Mouse (Mus musculus) B cell, adult 2 months (primary cell): ENCODE measurements around the gene Gli3.

Experiments
- DNase-seq, 2 experiments: peaks; one replicate each; pipeline ENCODE4 v3.0.0; 2022

The Gli3 gene

DNA sequence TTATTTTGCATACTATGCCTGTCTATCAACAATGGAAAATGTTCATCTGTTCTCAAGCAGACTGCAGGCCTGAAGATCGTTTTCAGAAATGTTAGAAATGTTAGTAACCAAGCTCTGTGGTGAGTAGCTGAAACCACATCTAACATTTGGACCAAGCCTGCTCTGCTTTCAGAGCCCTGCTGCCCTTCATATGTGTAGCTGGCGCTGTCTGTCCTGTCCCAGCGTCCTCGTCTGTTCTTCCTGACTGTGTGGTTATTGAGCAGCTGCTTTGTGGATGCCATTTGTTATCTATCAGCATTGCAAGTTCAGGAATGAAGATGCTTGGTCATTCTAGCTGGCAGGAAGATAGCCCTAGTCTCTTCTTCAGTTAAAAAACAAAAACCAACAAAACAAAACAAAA lies 35.3 kb downstream of the Gli3 start:
- no peak for DNase-seq

GRCm38 (mm10) chr13:15510925-15511324 lies 47.9 kb downstream of the Gli3 start:
- no peak for DNase-seq

DNA sequence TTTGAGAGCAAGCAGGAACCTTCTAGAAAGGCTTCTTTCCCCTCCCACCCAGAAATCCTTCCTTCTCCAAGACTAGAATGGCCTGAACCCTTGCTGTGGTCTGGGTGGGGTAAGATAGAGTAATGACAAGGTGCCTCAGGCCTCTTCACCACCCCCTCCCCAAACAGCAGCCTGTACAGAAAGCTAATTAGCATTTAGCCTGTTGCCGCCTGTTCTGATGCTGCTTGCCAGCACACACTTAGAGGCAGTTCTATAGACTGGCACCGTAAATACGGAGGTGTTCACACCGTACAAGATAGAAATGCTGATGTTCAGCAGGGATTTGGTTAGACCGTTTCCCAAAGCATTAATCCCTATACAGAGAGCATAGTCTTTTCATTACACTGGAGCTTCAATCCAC lies 50.1 kb downstream of the Gli3 start:
- no peak for DNase-seq

GRCm38 (mm10) chr13:15514082-15514481 lies 51.0 kb downstream of the Gli3 start:
- DNase-seq: no peak

GRCm38 (mm10) chr13:15517048-15517760 lies 54.2 kb downstream of the Gli3 start:
- no peak for DNase-seq

- DNase-seq: no peak
Observed at GRCm38 (mm10) chr13:15520353-15520752, 57.3 kb downstream of the Gli3 start.

- no peak for DNase-seq
Observed at GRCm38 (mm10) chr13:15522153-15522552, 59.1 kb downstream of the Gli3 start.

DNA sequence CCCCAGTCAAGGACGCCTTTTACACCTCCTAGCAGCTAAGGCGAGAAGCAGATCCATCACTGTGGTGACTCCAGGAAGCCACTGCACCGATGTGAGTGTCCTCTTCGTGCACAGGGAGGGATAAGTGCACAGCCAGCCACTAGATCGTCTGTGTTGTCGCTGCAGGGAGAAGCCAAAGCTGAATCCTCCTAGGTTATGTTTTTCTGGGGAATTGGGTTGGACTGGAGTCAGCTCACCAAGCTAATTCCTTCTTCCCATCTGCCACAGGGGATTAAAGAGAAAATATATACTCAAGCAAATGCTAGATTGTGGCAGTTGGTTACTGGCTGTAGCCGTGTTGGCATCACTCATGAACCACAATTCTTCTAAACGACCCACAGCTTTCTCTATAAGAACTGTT lies 61.2 kb downstream of the Gli3 start:
- no peak for DNase-seq

DNA sequence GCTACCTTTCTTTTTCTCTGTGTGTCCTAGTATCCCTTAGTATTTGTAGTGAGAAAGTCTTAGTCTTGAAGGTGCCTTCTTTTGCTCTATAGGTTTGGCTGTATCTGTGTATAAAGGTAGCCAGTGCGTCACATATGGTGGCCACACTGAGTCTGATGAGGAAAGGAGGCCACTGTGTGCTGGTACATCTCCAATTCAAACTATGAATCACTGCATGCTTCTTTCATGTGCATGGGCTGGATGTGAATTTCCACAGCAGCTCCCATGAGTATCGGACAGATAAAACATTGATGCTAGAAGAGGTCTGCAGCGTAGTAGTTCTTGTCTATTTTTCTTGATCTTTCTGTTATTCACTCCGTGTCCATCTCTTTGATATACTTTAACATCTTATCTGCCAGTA lies 63.7 kb downstream of the Gli3 start:
- no peak for DNase-seq

DNA sequence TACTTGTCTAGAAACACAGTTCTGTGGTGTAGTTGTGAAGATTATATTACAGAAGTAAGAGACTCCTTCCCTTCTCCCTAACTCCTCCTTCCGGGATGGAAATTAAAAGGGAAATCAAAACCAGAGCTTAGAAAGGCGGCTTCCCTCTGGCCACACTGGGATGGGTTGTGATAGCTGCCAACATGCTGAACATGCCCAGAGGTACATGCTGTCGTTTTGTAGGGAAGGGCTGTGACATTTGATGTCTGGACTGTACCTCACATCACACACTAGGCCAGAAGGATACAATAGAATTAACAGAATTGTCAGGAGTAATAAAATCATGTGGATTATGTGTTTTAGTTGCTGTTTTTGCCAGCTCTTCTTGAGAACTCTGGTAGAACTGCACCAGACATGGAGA lies 68.5 kb downstream of the Gli3 start:
- DNase-seq: no peak

DNA sequence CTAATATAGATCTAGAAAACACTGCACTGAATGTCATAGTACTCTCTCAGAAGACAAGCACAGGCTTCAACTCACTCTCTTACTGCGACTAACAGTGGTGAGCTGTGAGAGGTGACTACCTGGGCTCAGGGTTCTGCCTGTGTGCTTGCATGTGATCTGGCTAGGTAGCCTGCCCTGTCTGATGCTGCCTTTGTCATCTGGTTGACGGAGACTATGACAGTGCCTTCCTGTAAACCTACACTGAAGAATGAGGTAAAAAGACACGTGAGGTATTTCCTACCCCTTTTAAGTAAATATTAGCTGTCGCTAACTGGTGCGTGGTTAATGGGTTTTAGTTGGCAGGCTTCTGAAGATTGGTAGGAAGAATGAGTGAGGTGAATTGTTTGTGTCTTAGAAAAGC lies 74.2 kb downstream of the Gli3 start:
- no peak for DNase-seq

GRCm38 (mm10) chr13:15537611-15538010 lies 74.6 kb downstream of the Gli3 start:
- no peak for DNase-seq

DNA sequence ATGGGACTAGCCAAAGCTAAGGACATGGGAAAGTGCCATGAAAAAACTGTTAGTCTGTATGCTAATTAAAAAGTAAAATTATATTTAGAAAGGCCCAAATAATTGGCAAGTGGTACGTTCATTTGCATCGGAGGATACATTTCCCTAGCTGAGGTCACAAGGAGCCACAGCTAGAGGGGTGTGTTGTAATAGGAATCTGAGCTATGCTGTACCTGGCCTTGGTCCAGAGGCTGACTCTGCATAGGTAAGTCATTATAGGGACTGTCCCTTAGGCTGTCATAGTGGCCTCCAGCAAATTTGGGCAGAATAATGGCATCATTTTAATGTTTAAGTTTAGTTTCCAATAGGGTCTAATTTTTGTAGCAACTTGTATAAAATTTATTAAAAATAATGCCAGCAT lies 75.4 kb downstream of the Gli3 start:
- DNase-seq: no peak

DNA sequence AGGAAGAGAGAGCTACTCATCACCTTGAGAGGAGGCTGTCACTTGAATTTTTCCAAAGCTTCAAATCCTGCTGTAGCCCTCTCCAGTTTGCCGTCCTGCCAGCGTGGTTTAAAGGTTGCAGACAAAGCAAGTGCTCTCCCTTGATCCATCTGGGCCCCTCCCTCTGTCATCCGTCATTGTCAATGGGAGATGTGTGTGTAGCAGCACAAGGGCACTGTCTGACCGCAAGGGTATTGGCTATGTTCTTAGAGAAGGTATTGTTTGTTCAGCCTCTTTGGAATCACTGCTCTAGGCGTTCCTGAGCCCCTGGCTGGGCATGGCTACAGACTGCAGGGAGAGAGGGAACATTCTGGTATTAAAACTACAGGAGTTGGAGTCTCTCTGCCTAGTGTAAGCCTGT lies 79.0 kb downstream of the Gli3 start:
- DNase-seq: no peak

DNA sequence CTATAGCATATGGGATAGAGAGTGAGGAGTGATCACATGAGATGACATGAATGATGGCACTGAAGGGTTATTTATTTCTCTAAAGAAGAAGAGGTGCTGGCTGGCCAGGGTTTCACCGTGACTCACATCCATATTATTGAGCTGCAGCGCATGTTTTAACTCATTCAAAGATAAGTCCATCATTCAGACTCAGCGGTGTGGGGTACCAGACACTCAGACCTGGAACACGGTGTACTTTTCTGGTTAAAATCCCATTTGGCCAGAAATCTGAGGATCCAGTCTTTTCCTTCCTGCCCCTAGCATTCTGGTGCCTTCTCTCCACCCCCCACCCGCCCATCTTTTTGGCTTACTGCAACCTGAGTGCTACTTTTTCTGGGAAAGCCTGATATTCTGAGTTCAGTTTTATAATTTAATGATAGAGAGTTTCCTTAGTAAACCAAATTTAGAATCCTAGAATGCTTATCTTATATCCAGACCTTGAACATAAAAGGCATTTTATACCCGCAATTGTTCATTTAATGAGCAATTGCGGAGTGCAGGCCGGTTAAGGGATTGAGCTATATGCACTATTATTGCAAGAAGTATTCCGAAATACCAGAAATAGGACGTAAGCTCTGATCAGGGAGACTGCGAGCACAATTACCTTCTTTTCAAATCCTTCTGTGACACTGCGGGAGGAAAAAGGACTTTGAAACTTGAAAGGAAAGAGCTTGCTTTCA lies 80.3 kb downstream of the Gli3 start:
- DNase-seq: no peak

- DNase-seq: no peak
Observed at GRCm38 (mm10) chr13:15543888-15544640, 81.0 kb downstream of the Gli3 start.

GRCm38 (mm10) chr13:15545346-15545896 lies 82.4 kb downstream of the Gli3 start:
- no peak for DNase-seq

DNA sequence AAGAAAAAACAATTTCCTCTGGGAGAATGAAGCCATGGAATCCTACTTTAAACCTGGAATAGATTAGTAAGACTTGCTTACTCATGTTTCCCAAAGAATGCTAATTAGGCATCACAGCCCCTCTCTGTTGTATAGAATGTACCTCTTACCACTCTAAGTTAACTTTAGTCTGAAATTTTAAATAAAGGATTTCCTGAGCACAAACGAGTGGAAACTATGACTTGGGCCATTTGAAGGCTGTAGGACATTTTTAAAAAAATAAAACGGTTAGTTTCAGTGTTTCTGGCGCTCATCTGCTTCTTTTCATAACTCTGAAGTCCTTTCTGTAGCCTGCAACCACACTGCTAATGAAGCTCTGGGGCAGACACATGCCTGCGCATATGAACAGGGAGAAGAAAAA lies 83.2 kb downstream of the Gli3 start:
- no peak for DNase-seq

GRCm38 (mm10) chr13:15549466-15549865 lies 86.4 kb downstream of the Gli3 start:
- DNase-seq: no peak

DNA sequence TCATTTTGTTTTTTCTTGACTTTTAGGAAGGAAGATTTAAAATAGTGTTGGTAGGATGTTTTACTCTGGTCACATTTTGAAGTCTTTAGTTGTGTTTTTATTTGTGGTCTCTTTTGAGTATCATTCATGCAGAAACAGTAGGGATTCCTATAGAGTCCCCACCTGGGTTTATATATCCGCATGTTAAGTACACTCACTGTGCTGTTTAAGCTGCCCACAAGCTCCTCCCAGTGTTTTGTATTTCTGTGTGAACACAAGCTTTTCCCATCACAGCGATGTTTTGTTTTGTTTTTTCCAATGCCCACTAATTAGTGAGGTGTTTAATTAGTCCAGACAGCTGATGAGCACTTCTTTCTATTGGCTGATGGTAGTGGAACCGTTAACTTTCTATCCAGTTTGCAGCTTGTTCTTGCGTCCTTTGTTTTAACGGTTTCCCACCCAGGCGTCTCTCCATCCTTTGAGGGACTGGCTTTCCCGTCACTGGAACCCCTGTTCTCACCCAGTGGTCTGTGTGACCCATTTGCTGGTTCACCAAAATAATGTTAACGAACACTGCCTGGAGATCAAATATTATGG lies 87.1 kb downstream of the Gli3 start:
- no peak for DNase-seq

- DNase-seq: no peak
Observed at GRCm38 (mm10) chr13:15550731-15551130, 87.7 kb downstream of the Gli3 start.

DNA sequence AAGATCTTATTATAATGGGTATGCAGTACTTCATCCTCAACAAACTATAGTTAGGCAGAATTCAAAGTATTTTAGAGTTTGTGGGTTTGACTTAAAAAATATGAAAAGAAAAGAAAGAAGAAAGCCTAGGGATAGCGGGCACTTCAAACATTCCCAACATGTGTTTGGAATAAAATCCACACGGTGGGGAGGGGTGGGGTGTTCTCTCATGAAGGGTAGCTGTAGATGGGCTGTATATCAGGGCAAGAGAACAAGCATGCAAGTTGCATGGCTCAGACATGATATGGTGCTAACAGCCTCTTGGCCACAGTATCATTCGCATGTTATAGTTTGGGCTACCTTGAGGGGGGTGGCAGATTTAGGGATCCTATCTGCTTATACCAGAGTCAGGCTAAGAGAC lies 89.0 kb downstream of the Gli3 start:
- DNase-seq: no peak

GRCm38 (mm10) chr13:15556646-15557098 lies 93.6 kb downstream of the Gli3 start:
- no peak for DNase-seq
